Mouse (Mus musculus): Measurements from ENCODE around the gene Cd300e.
A peak's percentile ranks its signal among the peaks of the same experiment; 100 is the strongest.

DNA sequence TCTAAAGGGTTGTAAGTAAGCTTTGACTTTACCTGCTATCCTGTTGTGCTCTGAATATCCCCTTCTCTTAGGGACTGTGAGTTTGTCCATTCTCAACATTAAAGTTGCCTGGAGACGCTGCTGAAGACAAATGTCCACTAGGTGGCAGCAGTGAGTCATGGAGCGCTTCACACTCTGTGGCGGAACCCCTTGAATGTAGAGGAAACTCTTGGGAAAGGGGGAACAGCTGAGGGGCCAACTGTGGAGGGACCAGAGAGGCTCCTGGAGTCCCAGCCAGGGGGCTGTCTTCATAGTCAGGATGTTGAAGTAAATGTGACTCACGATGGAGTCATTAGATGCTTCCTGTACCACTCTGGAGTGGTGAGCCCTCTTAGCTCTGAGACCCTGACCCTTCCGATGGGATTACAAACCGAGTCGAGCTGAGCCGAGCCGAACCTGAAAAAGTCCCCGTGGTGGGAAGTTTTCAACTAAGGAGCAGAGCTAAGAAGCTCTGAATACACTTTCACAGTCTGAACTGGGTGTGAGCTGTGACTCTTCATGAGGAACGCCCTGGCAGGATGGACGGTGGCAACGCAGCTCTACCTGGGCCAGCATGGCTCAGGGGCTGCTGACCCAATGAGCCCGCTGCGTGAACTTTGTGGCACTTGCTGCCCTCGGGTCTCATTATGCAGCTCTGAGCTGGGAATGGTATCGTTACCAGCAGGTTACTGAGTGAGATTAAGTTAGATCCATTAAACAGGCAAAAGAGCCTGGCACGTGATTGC, 21.6 kb upstream of the Cd300e start:
- TF ChIP-seq CTCF (IDR thresholded peaks at IDR 0.05; ENCODE audit: borderline replicate concordance, insufficient read depth, low read depth, low read length) (peak; percentile 88), POLR2A (IDR thresholded peaks at IDR 0.05; ENCODE audit: borderline replicate concordance, insufficient read depth, low read length) (no peak)

All from cerebellum, adult 2 months (tissue).